Mouse (Mus musculus): ENCODE measurements around the gene Raver1. TPM values are rescaled to one million over a fixed set of nuclear protein-coding genes. Genes with fewer than 3 reads are reported as not detected.

Raver1 gene
- polyA plus RNA-seq, 1 experiment from 2014 or later = 103 TPM

- Histone ChIP-seq H3K27me3 (ENCODE audit: insufficient read depth, poor library complexity, severe bottlenecking) (no peaks in the 10 kb centered on the region), H3K36me3 (peaks cover 16% of the 10 kb centered on the region), H3K9me3 (no peaks in the 10 kb centered on the region), H3K4me1 (replicated peaks) (peaks cover 14% of the 10 kb centered on the region), H3K27ac (no peak overlapping the region), H3K4me3 (no peak overlapping the region)
- 88% methylated on average over 8 of the region's 8 CpGs for WGBS
- no peak for DNase-seq (ENCODE audit: low spot score)
Observed at GRCm38 (mm10) chr9:21097793-21098192, 6.0 kb upstream of the Raver1 start.

GRCm38 (mm10) chr9:21095958-21096357 lies 4.2 kb upstream of the Raver1 start:
- DNase-seq (ENCODE audit: low spot score) = no peak
- Histone ChIP-seq H3K4me3 (no peak overlapping the region), H3K27me3 (ENCODE audit: insufficient read depth, poor library complexity, severe bottlenecking) (no peaks in the 10 kb centered on the region), H3K27ac (no peak overlapping the region), H3K9me3 (no peaks in the 10 kb centered on the region), H3K36me3 (peaks cover 13% of the 10 kb centered on the region), H3K4me1 (replicated peaks) (peaks cover 19% of the 10 kb centered on the region)
- 80% methylated on average over 4 of the region's 4 CpGs for WGBS

GRCm38 (mm10) chr9:21093423-21093822 lies 1.6 kb upstream of the Raver1 start:
- Histone ChIP-seq H3K4me3 (no peak overlapping the region), H3K4me1 (replicated peaks) (peaks cover 21% of the 10 kb centered on the region), H3K27me3 (ENCODE audit: insufficient read depth, poor library complexity, severe bottlenecking) (no peaks in the 10 kb centered on the region), H3K9me3 (no peaks in the 10 kb centered on the region), H3K27ac (no peak overlapping the region), H3K36me3 (peaks cover 38% of the 10 kb centered on the region)
- 93% methylated on average over 9 of the region's 9 CpGs for WGBS
- DNase-seq (ENCODE audit: low spot score) = no peak

GRCm38 (mm10) chr9:21090972-21091706 lies 669 bp downstream of the Raver1 start:
- Histone ChIP-seq H3K27me3 (ENCODE audit: insufficient read depth, poor library complexity, severe bottlenecking) (no peaks in the 10 kb centered on the region), H3K4me1 (replicated peaks) (peaks cover 21% of the 10 kb centered on the region), H3K36me3 (peaks cover 61% of the 10 kb centered on the region), H3K4me3 (peak overlapping the region; percentile 75), H3K9me3 (no peaks in the 10 kb centered on the region), H3K27ac (peak overlapping the region; percentile 97)
- 5% methylated on average over 24 of the region's 24 CpGs for WGBS
- DNase-seq (ENCODE audit: low spot score) = no peak

GRCm38 (mm10) chr9:21090537-21090936 lies 1.3 kb downstream of the Raver1 start:
- peak overlapping the region; percentile 75 for H3K4me3 ChIP-seq
- H3K36me3 ChIP-seq = peaks cover 67% of the 10 kb centered on the region
- peaks cover 21% of the 10 kb centered on the region for H3K4me1 ChIP-seq (replicated peaks)
- peak overlapping the region; percentile 97 for H3K27ac ChIP-seq
- H3K27me3 ChIP-seq (ENCODE audit: insufficient read depth, poor library complexity, severe bottlenecking) = no peaks in the 10 kb centered on the region
- H3K9me3 ChIP-seq = no peaks in the 10 kb centered on the region
- no peak for DNase-seq (ENCODE audit: low spot score)
- WGBS = 94% methylated on average over 1 of the region's 1 CpGs

- Histone ChIP-seq H3K4me1 (replicated peaks) (no peaks in the 10 kb centered on the region), H3K36me3 (peaks cover 100% of the 10 kb centered on the region), H3K9me3 (no peaks in the 10 kb centered on the region), H3K4me3 (no peak overlapping the region), H3K27ac (no peak overlapping the region), H3K27me3 (ENCODE audit: insufficient read depth, poor library complexity, severe bottlenecking) (no peaks in the 10 kb centered on the region)
- no peak for DNase-seq (ENCODE audit: low spot score)
- 97% methylated on average over 3 of the region's 3 CpGs for WGBS
Observed at GRCm38 (mm10) chr9:21083324-21083723, 8.5 kb downstream of the Raver1 start.

GRCm38 (mm10) chr9:21081127-21081526 lies 10.7 kb downstream of the Raver1 start:
- H3K27me3 ChIP-seq (ENCODE audit: insufficient read depth, poor library complexity, severe bottlenecking) = no peaks in the 10 kb centered on the region
- no peak overlapping the region for H3K27ac ChIP-seq
- no peaks in the 10 kb centered on the region for H3K4me1 ChIP-seq (replicated peaks)
- no peak overlapping the region for H3K4me3 ChIP-seq
- no peak for DNase-seq (ENCODE audit: low spot score)
- 89% methylated on average over 9 of the region's 9 CpGs for WGBS
- peaks cover 100% of the 10 kb centered on the region for H3K36me3 ChIP-seq
- no peaks in the 10 kb centered on the region for H3K9me3 ChIP-seq

GRCm38 (mm10) chr9:21075625-21076024 lies 16.2 kb downstream of the Raver1 start:
- Histone ChIP-seq H3K4me1 (replicated peaks) (peaks cover 25% of the 10 kb centered on the region), H3K27ac (no peak overlapping the region), H3K9me3 (no peaks in the 10 kb centered on the region), H3K27me3 (ENCODE audit: insufficient read depth, poor library complexity, severe bottlenecking) (no peaks in the 10 kb centered on the region), H3K36me3 (peaks cover 81% of the 10 kb centered on the region), H3K4me3 (no peak overlapping the region)
- DNase-seq (ENCODE audit: low spot score) = no peak
- 93% methylated on average over 3 of the region's 3 CpGs for WGBS

- no peak for DNase-seq (ENCODE audit: low spot score)
- Histone ChIP-seq H3K27ac (no peak overlapping the region), H3K9me3 (no peaks in the 10 kb centered on the region), H3K27me3 (ENCODE audit: insufficient read depth, poor library complexity, severe bottlenecking) (no peaks in the 10 kb centered on the region), H3K4me3 (no peak overlapping the region), H3K4me1 (replicated peaks) (peaks cover 25% of the 10 kb centered on the region), H3K36me3 (peaks cover 76% of the 10 kb centered on the region)
- 78% methylated on average over 1 of the region's 1 CpGs for WGBS
Observed at GRCm38 (mm10) chr9:21074173-21074572, 17.6 kb downstream of the Raver1 start.

- H3K27ac ChIP-seq = peak within 1 kb of the TSS; percentile 91
- no peaks in the 10 kb centered on the region for H3K27me3 ChIP-seq (ENCODE audit: insufficient read depth, poor library complexity, severe bottlenecking)
- H3K36me3 ChIP-seq = peaks cover 67% of the 10 kb centered on the region
- H3K4me3 ChIP-seq = peak within 1 kb of the TSS; percentile 90
- DNase-seq (ENCODE audit: low spot score) = peak; percentile 90
- no peaks in the 10 kb centered on the region for H3K9me3 ChIP-seq
- 3% methylated on average over 58 of the region's 58 CpGs for WGBS
- H3K4me1 ChIP-seq (replicated peaks) = peaks cover 25% of the 10 kb centered on the region
Observed at GRCm38 (mm10) chr9:21073044-21073840, 18.6 kb downstream of the Raver1 start, which contains the start of the genes Gm49373 and Fdx1l. Gm49373 (minus strand) TSS chr9:21073096. Fdx1l (minus strand) TSS chr9:21073614.

GRCm38 (mm10) chr9:21072641-21073040 lies 19.2 kb downstream of the Raver1 start:
- H3K4me1 ChIP-seq (replicated peaks) = peaks cover 25% of the 10 kb centered on the region
- H3K27ac ChIP-seq = peak overlapping the region; percentile 91
- H3K27me3 ChIP-seq (ENCODE audit: insufficient read depth, poor library complexity, severe bottlenecking) = no peaks in the 10 kb centered on the region
- no peaks in the 10 kb centered on the region for H3K9me3 ChIP-seq
- H3K36me3 ChIP-seq = peaks cover 67% of the 10 kb centered on the region
- H3K4me3 ChIP-seq = peak overlapping the region; percentile 90
- DNase-seq (ENCODE audit: low spot score) = no peak
- 18% methylated on average over 4 of the region's 4 CpGs for WGBS

- WGBS = 82% methylated on average over 27 of the region's 27 CpGs
- no peak for DNase-seq (ENCODE audit: low spot score)
- H3K9me3 ChIP-seq = no peaks in the 10 kb centered on the region
- no peak within 1 kb of the TSS for H3K4me3 ChIP-seq
- H3K36me3 ChIP-seq = peaks cover 72% of the 10 kb centered on the region
- peaks cover 8% of the 10 kb centered on the region for H3K4me1 ChIP-seq (replicated peaks)
- no peak within 1 kb of the TSS for H3K27ac ChIP-seq
- H3K27me3 ChIP-seq (ENCODE audit: insufficient read depth, poor library complexity, severe bottlenecking) = no peaks in the 10 kb centered on the region
Observed at GRCm38 (mm10) chr9:21067006-21067684, 24.7 kb downstream of the Raver1 start, which contains the start of gene Zglp1. Zglp1 (minus strand) TSS chr9:21067093.
